10 mouse cellular contexts compared by ENCODE assay signal in the genomic region with DNA sequence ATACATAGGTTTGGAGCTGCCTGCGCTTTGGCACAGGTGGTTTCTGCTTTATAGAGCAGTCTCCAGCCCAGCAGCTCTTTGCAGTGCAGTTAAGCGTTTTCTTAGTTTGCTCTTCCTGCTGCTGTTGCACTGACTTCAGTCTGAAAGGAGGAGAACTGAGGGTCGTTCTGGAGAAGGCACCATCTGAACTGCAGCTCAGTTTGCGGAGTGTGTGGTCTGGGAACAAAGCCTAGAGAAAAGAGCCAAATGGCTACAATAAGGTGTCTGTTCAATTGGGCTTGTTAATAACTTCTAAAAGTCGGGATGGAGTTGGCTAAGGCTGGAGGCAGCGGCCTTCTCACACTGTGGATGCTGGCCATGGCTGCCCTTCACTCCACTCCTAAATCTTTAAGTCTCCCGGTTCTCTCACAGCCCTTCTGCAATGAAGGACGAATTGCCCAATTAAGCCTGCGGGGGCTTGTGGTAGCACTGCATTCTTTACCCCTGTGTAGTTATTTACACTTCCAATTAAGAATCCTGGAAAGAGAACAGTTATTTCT. TPM values are rescaled to one million over a fixed set of nuclear protein-coding genes. Genes with fewer than 3 reads are reported as not detected.
DNase-seq lines count a peak whose midpoint lies in the region; ATAC-seq and TF ChIP-seq lines count a peak whose summit lies in the region.
"Had no signal": no experiment of that assay in that cellular context is flagged by ENCODE, and none has a peak within 500 bp of the region (broad histone marks: within the 10 kb centered on the region; RNA-seq: fewer than 3 reads in every experiment).

No protein-coding gene starts in this region.

- peak overlapping the region; percentile 76 for H3K4me2 ChIP-seq in liver, embryonic 11.5 days
- peak overlapping the region; percentile 77 for H3K4me2 ChIP-seq in forebrain, embryonic 13.5 days
- H3K4me2 ChIP-seq in intestine, embryonic 16.5 days (ENCODE audit: low read depth, low read length) = peak overlapping the region; percentile 93

- TF ChIP-seq CTCF in olfactory bulb, adult 2 months (IDR thresholded peaks at IDR 0.05; ENCODE audit: insufficient read depth, low read depth, low read length) = no peak

- no peak for DNase-seq in liver, embryonic 11.5 days (ENCODE audit: low spot score)
- no peak for DNase-seq in liver
- DNase-seq in ovary, postnatal 36 days (ENCODE audit: low spot score) = no peak
- DNase-seq: cerebellum, adult 9-10 months had no signal

- no peak overlapping the region for H3K27ac ChIP-seq in liver, embryonic 11.5 days (ENCODE audit: low read depth, low read length)
- peak overlapping the region; percentile 92 for H3K27ac ChIP-seq in forebrain, embryonic 13.5 days
- H3K27ac ChIP-seq in intestine, embryonic 16.5 days (ENCODE audit: low read length) = no peak overlapping the region
- no peak overlapping the region for H3K27ac ChIP-seq in olfactory bulb, adult 2 months (ENCODE audit: insufficient read depth, low read depth, low read length)

- no peak for TF ChIP-seq POLR2A in olfactory bulb, adult 2 months (IDR thresholded peaks at IDR 0.05; ENCODE audit: insufficient read depth, low read depth, low read length)

- H3K27me3 ChIP-seq in liver, embryonic 11.5 days (replicated peaks; ENCODE audit: control insufficient read depth, insufficient read depth, low read length) = peaks cover 33% of the 10 kb centered on the region
- peaks cover 7% of the 10 kb centered on the region; the same call in 1 of the 2 replicates for H3K27me3 ChIP-seq in forebrain, embryonic 13.5 days
- no peaks in the 10 kb centered on the region for H3K27me3 ChIP-seq in intestine, embryonic 16.5 days (replicated peaks; ENCODE audit: control insufficient read depth, insufficient read depth, low read length)

- no peaks in the 10 kb centered on the region for H3K36me3 ChIP-seq in liver, embryonic 11.5 days (ENCODE audit: control insufficient read depth, insufficient read depth, low read length)
- H3K36me3 ChIP-seq in forebrain, embryonic 13.5 days (ENCODE audit: poor library complexity, severe bottlenecking) = peaks cover 26% of the 10 kb centered on the region
- H3K36me3 ChIP-seq in intestine, embryonic 16.5 days (ENCODE audit: control insufficient read depth, insufficient read depth, low read length) = no peaks in the 10 kb centered on the region

- ATAC-seq in liver, embryonic 11.5 days (replicated peaks; ENCODE audit: low FRiP score) = no peak
- peak; percentile 36 for ATAC-seq in forebrain, embryonic 13.5 days
- no peak for ATAC-seq in intestine, embryonic 16.5 days
- ATAC-seq in inflammation-experienced regulatory T-cells, adult 6 months = no peak
- ATAC-seq in monocyte, adult 5-6 weeks (replicated peaks; ENCODE audit: insufficient number of reproducible peaks, low FRiP score, low TSS enrichment, poor library complexity, severe bottlenecking) = no peak
- ATAC-seq: Patski had no signal

- H3K9ac ChIP-seq in liver, embryonic 11.5 days (ENCODE audit: low read depth, low read length) = no peak overlapping the region
- H3K9ac ChIP-seq in forebrain, embryonic 13.5 days = peak overlapping the region; percentile 93
- peak overlapping the region; percentile 40; the same call in 1 of the 2 replicates for H3K9ac ChIP-seq in intestine, embryonic 16.5 days (ENCODE audit: low read depth, low read length)

- 0 out of 2 replicates have a peak, but pooled peaks cover 3% of the 10 kb centered on the region for H3K4me1 ChIP-seq in liver, embryonic 11.5 days (replicated peaks; ENCODE audit: control insufficient read depth, insufficient read depth, low read length)
- peaks cover 49% of the 10 kb centered on the region for H3K4me1 ChIP-seq in forebrain, embryonic 13.5 days
- H3K4me1 ChIP-seq in intestine, embryonic 16.5 days (ENCODE audit: control insufficient read depth, insufficient read depth, low read length) = peaks cover 10% of the 10 kb centered on the region
- H3K4me1 ChIP-seq in olfactory bulb, adult 2 months (ENCODE audit: control insufficient read depth, insufficient read depth, low read length) = peaks cover 16% of the 10 kb centered on the region

- H3K9me3 ChIP-seq in liver, embryonic 11.5 days (ENCODE audit: control insufficient read depth, low read length) = no peaks in the 10 kb centered on the region
- no peaks in the 10 kb centered on the region for H3K9me3 ChIP-seq in forebrain, embryonic 13.5 days (replicated peaks)
- H3K9me3 ChIP-seq in intestine, embryonic 16.5 days (ENCODE audit: control insufficient read depth, low read length) = no peaks in the 10 kb centered on the region

- 44% methylated on average over 9 of the region's 9 CpGs for WGBS in liver, embryonic 11.5 days
- 4% methylated on average over 9 of the region's 9 CpGs for WGBS in forebrain, embryonic 13.5 days
- 27% methylated on average over 9 of the region's 9 CpGs for WGBS in intestine, embryonic 16.5 days
- WGBS in olfactory bulb, adult 2 months = 37% methylated on average over 9 of the region's 9 CpGs

- H3K4me3 ChIP-seq in liver, embryonic 11.5 days (ENCODE audit: low read depth, low read length) = peak overlapping the region; percentile 21
- H3K4me3 ChIP-seq in forebrain, embryonic 13.5 days = peak overlapping the region; percentile 84
- H3K4me3 ChIP-seq in intestine, embryonic 16.5 days (ENCODE audit: low read length) = peak overlapping the region; percentile 77
- H3K4me3 ChIP-seq in olfactory bulb, adult 2 months (ENCODE audit: insufficient read depth, low read depth, low read length) = peak overlapping the region; percentile 27

RNA-seq across cellular contexts. Expression of a gene that starts 2.1 kb away (rescaled TPM):
- 5.2 and 5.4 TPM in 2 replicates for polyA plus RNA-seq in liver, embryonic 11.5 days (2014; fragmentation: Nextera tagmentation; extraction: Ambion mirVana)
- 26.6 and 31.1 TPM in 2 replicates for polyA plus RNA-seq in forebrain, embryonic 13.5 days (2015; fragmentation: Nextera tagmentation; extraction: Ambion mirVana)
- polyA plus RNA-seq in intestine, embryonic 16.5 days (2015; fragmentation: Nextera tagmentation; extraction: Ambion mirVana) = 5.9 TPM in 2 replicates
- not detected in 2 replicates for polyA plus RNA-seq in olfactory bulb, adult 2 months (2012; ENCODE audit: insufficient read depth, insufficient read length, low replicate concordance, missing spikeins)
- not detected for polyA plus RNA-seq in inflammation-experienced regulatory T-cells, adult 6 months (2017; shearing (Covaris generic))
- total RNA-seq in monocyte, adult 5-6 weeks (2017) = not detected in 3 replicates
- polyA plus RNA-seq: Patski had no signal

RNA-seq across cellular contexts. Expression of a gene that starts 29.5 kb away (rescaled TPM):
- polyA plus RNA-seq in liver, embryonic 11.5 days (2014; fragmentation: Nextera tagmentation; extraction: Ambion mirVana) = 25.8 and 30.0 TPM in 2 replicates
- 32.4 and 38.4 TPM in 2 replicates for polyA plus RNA-seq in forebrain, embryonic 13.5 days (2015; fragmentation: Nextera tagmentation; extraction: Ambion mirVana)
- 30.4 and 32.3 TPM in 2 replicates for polyA plus RNA-seq in intestine, embryonic 16.5 days (2015; fragmentation: Nextera tagmentation; extraction: Ambion mirVana)
- polyA plus RNA-seq in olfactory bulb, adult 2 months (2012; ENCODE audit: insufficient read depth, insufficient read length, low replicate concordance, missing spikeins) = not detected in 2 replicates
- 10 to 100 TPM; 33.3 to 56.1 (median 37.0) TPM for polyA plus RNA-seq in inflammation-experienced regulatory T-cells, adult 6 months (2017; shearing (Covaris generic))
- total RNA-seq in monocyte, adult 5-6 weeks (2017) = 23.8 to 26.5 TPM (median 25.9 TPM) in 3 replicates

Comparison
In these comparisons a context has a peak if more than half of its experiments do, and no peak if none do; other contexts are left out.
1. H3K4me3 ChIP-seq: peak in every context shown above with its lines; median percentile 84 in forebrain, embryonic 13.5 days; 77 in intestine, embryonic 16.5 days; 27 in olfactory bulb, adult 2 months; 21 in liver, embryonic 11.5 days.